Mouse (Mus musculus) cerebellum, adult 2 months (tissue): ENCODE data around the gene Ss18l2. TPM values are rescaled to one million over a fixed set of nuclear protein-coding genes. Genes with fewer than 3 reads are reported as not detected.

ENCODE experiments used
- DNase-seq, 2 experiments: peaks; one replicate each; pipeline ENCODE4 v3.0.0; 2021
- H3K27ac ChIP-seq: fragments of 200-500 bp; 2 replicates; pipeline ENCODE4 v1.5.1; 2012; ENCODE audit warnings: low read length, control low read depth, inconsistent platforms; ENCODE audit not compliant: insufficient read depth
- H3K27me3 ChIP-seq: fragments of 200-500 bp; 2 replicates; pipeline ENCODE4 v1.6.1; 2012; ENCODE audit warnings: inconsistent platforms, mild to moderate bottlenecking, low read length, moderate library complexity; ENCODE audit not compliant: control insufficient read depth, insufficient read depth
- H3K4me1 ChIP-seq: fragments of 200-500 bp; 2 replicates; pipeline ENCODE4 v1.6.1; 2011; ENCODE audit warnings: low read length; ENCODE audit not compliant: control insufficient read depth, insufficient read depth
- H3K4me3 ChIP-seq: fragments of 200-500 bp; replicated peaks from 2 replicates; pipeline ENCODE3; 2011; ENCODE audit warnings: mild to moderate bottlenecking, low read depth, low read length, control low read depth; ENCODE audit not compliant: insufficient read depth
- CTCF ChIP-seq: fragments of 200-500 bp; IDR thresholded peaks from 2 replicates; pipeline ENCODE4 v1.5.1; 2011; ENCODE audit warnings: low read depth, mild to moderate bottlenecking, control low read depth, low read length, moderate library complexity, borderline replicate concordance; ENCODE audit not compliant: insufficient read depth
- POLR2A ChIP-seq: fragments of 200-500 bp; IDR thresholded peaks from 2 replicates; pipeline ENCODE4 v1.6.1; 2011; ENCODE audit warnings: low read length, control low read depth, borderline replicate concordance; ENCODE audit not compliant: insufficient read depth
- WGBS: fragments of 180-500 bp; shearing (Covaris S2); methylation state at CpG from one replicate; pipeline ENCODE4 v1.1.7; 2018; 5-methylcytosine and 5-hydroxymethylcytosine counted together
- polyA plus RNA-seq: library from polyadenylated mRNA; depleted of rRNA; stranded (reverse); fragments of >200 nt; gene quantifications from 2 replicates; pipeline ENCODE4 v1.2.3, GENCODE M21; 2012

Ss18l2 gene
- polyA plus RNA-seq, 1 experiment, result 147 TPM

DNA sequence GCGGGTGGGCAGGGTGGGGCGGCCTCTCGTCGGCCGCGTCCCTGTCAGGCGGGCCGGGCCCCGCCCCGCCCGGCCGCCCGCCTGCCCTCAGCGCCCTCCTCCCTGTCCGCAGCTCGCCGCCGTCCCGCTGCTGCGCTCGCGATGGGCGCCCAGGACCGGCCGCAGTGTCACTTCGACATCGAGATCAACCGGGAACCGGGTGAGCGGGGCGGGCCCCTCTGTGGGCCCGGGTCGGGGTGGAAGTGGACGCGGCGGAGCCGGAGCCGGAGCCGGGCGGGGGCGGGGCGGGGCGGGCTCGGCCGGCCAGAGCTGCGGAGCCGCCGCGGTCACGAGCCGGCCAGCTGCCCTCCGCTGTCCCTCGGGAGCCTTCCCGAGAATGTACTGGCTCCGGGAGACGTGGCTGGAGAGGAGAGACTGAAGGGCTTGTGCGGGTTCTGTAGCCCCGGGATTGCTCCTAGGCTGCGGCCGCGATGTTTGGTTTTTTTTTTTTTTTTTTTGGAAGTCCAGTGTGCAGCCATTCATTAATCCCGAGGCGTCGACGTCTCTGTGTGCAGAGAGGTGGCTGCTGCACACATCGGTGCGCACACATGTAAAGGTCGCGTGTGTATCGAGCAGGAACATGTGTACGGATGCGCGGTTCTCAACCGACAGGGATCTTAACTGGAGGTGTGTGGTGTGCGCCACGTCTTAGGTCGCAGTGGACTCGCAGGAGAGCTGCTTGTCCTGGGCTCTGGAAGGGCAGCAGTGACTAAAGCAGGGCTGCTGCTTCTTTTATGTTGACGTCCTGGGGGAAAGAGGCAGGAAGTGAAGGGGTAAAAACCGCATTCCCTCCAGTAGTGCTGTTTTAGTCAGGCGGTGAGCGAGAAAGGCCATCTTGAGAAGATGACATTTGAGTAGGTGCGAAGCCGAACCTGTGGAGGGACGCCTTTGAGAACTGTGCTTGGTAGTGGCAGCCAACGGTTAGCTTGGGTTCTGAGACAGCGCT is 9.5 kb downstream of the Ss18l2 start:
- H3K27me3 ChIP-seq, result no peaks in the 10 kb centered on the region
- WGBS, result 1% methylated on average over 74 of the region's 87 CpGs
- peaks cover 5% of the 10 kb centered on the region; the same call in 1 of the 2 replicates for H3K4me1 ChIP-seq
- peak overlapping the region; percentile 15 for H3K27ac ChIP-seq
- peak in 1 of 2 experiments; percentile 48 for DNase-seq
- peak overlapping the region; percentile 100 for H3K4me3 ChIP-seq
- TF ChIP-seq CTCF (no peak), POLR2A (no peak)

DNA sequence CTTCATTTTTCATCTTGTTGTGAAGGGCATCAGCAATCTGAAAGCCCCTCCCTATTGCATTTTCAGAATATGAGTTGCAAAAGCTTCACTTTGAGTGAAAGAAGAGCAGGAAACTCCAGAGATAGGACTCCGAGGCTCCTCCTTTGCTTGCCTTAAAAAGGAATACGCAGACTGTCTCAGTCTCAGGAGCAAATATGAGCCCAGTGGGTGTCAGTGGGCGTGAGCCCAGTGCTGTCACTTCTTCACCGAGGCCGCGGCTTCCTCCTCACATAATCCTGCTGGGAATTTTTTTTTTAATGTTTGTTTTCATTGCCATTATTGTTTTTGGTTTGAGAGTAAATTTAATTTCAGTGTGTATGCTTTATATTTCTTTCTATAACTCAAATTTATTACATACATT is 30.4 kb downstream of the Ss18l2 start:
- no peaks in the 10 kb centered on the region for H3K27me3 ChIP-seq
- TF ChIP-seq CTCF, result no peak
- TF ChIP-seq POLR2A, result no peak
- DNase-seq, result no peak
- H3K27ac ChIP-seq, result no peak overlapping the region
- 54% methylated on average over 6 of the region's 6 CpGs for WGBS
- H3K4me1 ChIP-seq, result no peaks in the 10 kb centered on the region
- no peak overlapping the region for H3K4me3 ChIP-seq

GRCm38 (mm10) chr9:121741168-121741567 is 31.0 kb downstream of the Ss18l2 start:
- DNase-seq, result no peak
- no peak for TF ChIP-seq CTCF
- no peak for TF ChIP-seq POLR2A
- H3K4me3 ChIP-seq, result no peak overlapping the region
- no peak overlapping the region for H3K27ac ChIP-seq
- H3K4me1 ChIP-seq, result no peaks in the 10 kb centered on the region
- no peaks in the 10 kb centered on the region for H3K27me3 ChIP-seq
- 90% methylated on average over 3 of the region's 3 CpGs for WGBS

GRCm38 (mm10) chr9:121744051-121744450 is 33.9 kb downstream of the Ss18l2 start:
- TF ChIP-seq CTCF (no peak), POLR2A (no peak)
- Histone ChIP-seq H3K4me3 (no peak overlapping the region), H3K27ac (no peak overlapping the region), H3K4me1 (no peaks in the 10 kb centered on the region), H3K27me3 (no peaks in the 10 kb centered on the region)
- WGBS, result 93% methylated on average over 8 of the region's 8 CpGs
- DNase-seq, result no peak

- no peaks in the 10 kb centered on the region for H3K27me3 ChIP-seq
- DNase-seq, result no peak
- no peak overlapping the region for H3K4me3 ChIP-seq
- WGBS, result 94% methylated on average over 9 of the region's 9 CpGs
- H3K27ac ChIP-seq, result no peak overlapping the region
- no peak for TF ChIP-seq CTCF
- no peak for TF ChIP-seq POLR2A
- H3K4me1 ChIP-seq, result no peaks in the 10 kb centered on the region
These were observed 42.6 kb downstream of the Ss18l2 start for GRCm38 (mm10) chr9:121752774-121753173.

GRCm38 (mm10) chr9:121754624-121755023 is 44.5 kb downstream of the Ss18l2 start:
- 82% methylated on average over 3 of the region's 3 CpGs for WGBS
- no peak for DNase-seq
- TF ChIP-seq POLR2A (no peak), CTCF (no peak)

GRCm38 (mm10) chr9:121756785-121757184 is 46.7 kb downstream of the Ss18l2 start:
- H3K27ac ChIP-seq, result no peak overlapping the region
- H3K27me3 ChIP-seq, result no peaks in the 10 kb centered on the region
- 89% methylated on average over 3 of the region's 3 CpGs for WGBS
- DNase-seq, result no peak
- TF ChIP-seq POLR2A, result no peak
- no peak for TF ChIP-seq CTCF
- H3K4me3 ChIP-seq, result no peak overlapping the region
- H3K4me1 ChIP-seq, result peaks cover 12% of the 10 kb centered on the region; the same call in 1 of the 2 replicates

More at GRCm38 (mm10) chr9:121754624-121755023, 44.5 kb downstream of the Ss18l2 start:
- no peaks in the 10 kb centered on the region for H3K27me3 ChIP-seq
- no peak overlapping the region for H3K4me3 ChIP-seq
- no peak overlapping the region for H3K27ac ChIP-seq
- 0 out of 2 replicates have a peak, but pooled peaks cover 7% of the 10 kb centered on the region for H3K4me1 ChIP-seq

- 15% methylated on average over 3 of the region's 3 CpGs for WGBS
- no peaks in the 10 kb centered on the region for H3K27me3 ChIP-seq
- H3K4me1 ChIP-seq, result peaks cover 16% of the 10 kb centered on the region; the same call in 1 of the 2 replicates
- peak in 1 of 2 experiments; percentile 37 for DNase-seq
- 0 out of 2 replicates have a peak overlapping the region, but pooled peaks have one; percentile 23 for H3K27ac ChIP-seq
- TF ChIP-seq POLR2A, result no peak
- no peak for TF ChIP-seq CTCF
- no peak overlapping the region for H3K4me3 ChIP-seq
These were observed 47.3 kb downstream of the Ss18l2 start for GRCm38 (mm10) chr9:121757432-121757831.
